Mouse (Mus musculus) mesoderm, embryonic 11.5 days (tissue): ENCODE data around the gene Zfp534.
"Not testable (repeated sequence)": the region's sequence is repeated elsewhere in the genome, so short reads cannot be mapped to it uniquely, and the experiment has no call there.

Experiments used
- DNase-seq: peaks from one replicate; pipeline ENCODE4 v3.0.0-alpha.2; 2012; ENCODE audit warnings: low read depth, low spot score

Gene Zfp534

GRCm38 (mm10) chr4:147702453-147702852 lies at the start of gene Zfp534:
Gene Zfp534, minus strand, starts transcription at chr4:147702553.
- not testable (repeated sequence) for DNase-seq

GRCm38 (mm10) chr4:147746255-147746654 lies 43.9 kb upstream of the Zfp534 start:
- DNase-seq, result not testable (repeated sequence)

GRCm38 (mm10) chr4:147738636-147739369 lies 36.5 kb upstream of the Zfp534 start:
- DNase-seq, result peak; percentile 1

GRCm38 (mm10) chr4:147655245-147655644 lies 47.1 kb downstream of the Zfp534 start:
- not testable (repeated sequence) for DNase-seq

- DNase-seq, result not testable (repeated sequence)
Observed at GRCm38 (mm10) chr4:147647407-147647806, 54.9 kb downstream of the Zfp534 start.

GRCm38 (mm10) chr4:147642413-147642812 lies 59.9 kb downstream of the Zfp534 start, which contains the start of gene Zfp979:
Gene Zfp979, minus strand, starts transcription at chr4:147642513.
- not testable (repeated sequence) for DNase-seq

- not testable (repeated sequence) for DNase-seq
Observed at GRCm38 (mm10) chr4:147641932-147642331, 60.4 kb downstream of the Zfp534 start.

GRCm38 (mm10) chr4:147633818-147634262 lies 68.5 kb downstream of the Zfp534 start:
- not testable (repeated sequence) for DNase-seq
